24 mouse cellular contexts compared by ENCODE assay signal in the genomic region with DNA sequence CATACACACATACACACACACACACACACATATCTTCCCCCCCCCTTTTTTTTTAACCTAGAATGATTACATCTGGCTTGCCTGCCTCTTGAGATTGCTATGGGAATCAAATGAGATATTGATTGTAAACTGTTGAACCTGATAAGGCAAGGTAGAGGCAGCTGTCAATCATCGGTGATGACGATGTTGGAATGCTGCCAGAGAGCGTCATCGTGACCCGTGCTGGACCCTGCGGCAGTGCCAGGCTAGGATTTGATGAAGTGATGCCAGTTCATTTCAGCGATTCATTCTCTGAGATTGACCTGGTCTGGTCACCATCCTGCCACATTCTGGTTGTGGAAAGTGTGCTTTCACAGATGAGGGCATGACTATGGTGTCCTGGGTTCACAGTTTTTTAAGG.
"Had no signal": no experiment of that assay in that cellular context is flagged by ENCODE, and none has a peak within 500 bp of the region (broad histone marks: within the 10 kb centered on the region; RNA-seq: fewer than 3 reads in every experiment).

No protein-coding gene starts in this region.

- H3K4me1 ChIP-seq: hindbrain, embryonic 15.5 days had no signal

- H3K9ac ChIP-seq: heart, embryonic 13.5 days; heart, embryonic 15.5 days; hindbrain, embryonic 13.5 days; hindbrain, embryonic 15.5 days; limb, embryonic 12.5 days; liver, embryonic 14.5 days had no signal

- H3K4me2 ChIP-seq: heart, embryonic 11.5 days; heart, embryonic 13.5 days; heart, embryonic 15.5 days; hindbrain, embryonic 13.5 days; hindbrain, embryonic 15.5 days; limb, embryonic 12.5 days had no signal

- ATAC-seq: hindbrain, postnatal 0 days; intestine, postnatal 0 days had no signal

- H3K27ac ChIP-seq: heart, adult 2 months; hindbrain, embryonic 13.5 days; hindbrain, embryonic 15.5 days; hindbrain, postnatal 0 days; layer of hippocampus, adult 2 months; left cerebral cortex, adult 2 months; limb, embryonic 10.5 days; limb, embryonic 12.5 days; liver, embryonic 14.5 days had no signal

- H3K27me3 ChIP-seq: heart, embryonic 13.5 days; heart, embryonic 15.5 days; hindbrain, embryonic 13.5 days; hindbrain, embryonic 15.5 days; limb, embryonic 12.5 days had no signal

- H3K36me3 ChIP-seq: heart, embryonic 13.5 days; heart, embryonic 15.5 days; hindbrain, embryonic 13.5 days; hindbrain, embryonic 15.5 days; limb, embryonic 10.5 days; limb, embryonic 12.5 days had no signal

- DNase-seq: gastrocnemius, postnatal 14 days; gastrocnemius, postnatal 36 days; heart, adult 11 months; heart, adult 2 months; heart, postnatal 14 days; heart, postnatal 36 days; kidney, adult 18-20 months; kidney, adult 8-10 months; kidney, postnatal 10 days; kidney, postnatal 25 days; kidney, postnatal 4 days; liver had no signal

- H3K9me3 ChIP-seq: heart, embryonic 13.5 days; heart, embryonic 15.5 days; hindbrain, embryonic 13.5 days; hindbrain, embryonic 15.5 days; limb, embryonic 10.5 days; limb, embryonic 12.5 days had no signal

- H3K4me3 ChIP-seq: heart, adult 2 months; heart, embryonic 13.5 days; heart, embryonic 15.5 days; hindbrain, embryonic 13.5 days; hindbrain, embryonic 15.5 days; layer of hippocampus, adult 2 months; left cerebral cortex, adult 2 months; limb, embryonic 10.5 days; limb, embryonic 12.5 days had no signal
